Mouse (Mus musculus): Measurements from ENCODE around the gene Icmt. TPM values are rescaled to one million over a fixed set of nuclear protein-coding genes. Genes with fewer than 3 reads are reported as not detected.

Icmt gene
- polyA plus RNA-seq, 1 experiment, result 20.7 TPM

DNA sequence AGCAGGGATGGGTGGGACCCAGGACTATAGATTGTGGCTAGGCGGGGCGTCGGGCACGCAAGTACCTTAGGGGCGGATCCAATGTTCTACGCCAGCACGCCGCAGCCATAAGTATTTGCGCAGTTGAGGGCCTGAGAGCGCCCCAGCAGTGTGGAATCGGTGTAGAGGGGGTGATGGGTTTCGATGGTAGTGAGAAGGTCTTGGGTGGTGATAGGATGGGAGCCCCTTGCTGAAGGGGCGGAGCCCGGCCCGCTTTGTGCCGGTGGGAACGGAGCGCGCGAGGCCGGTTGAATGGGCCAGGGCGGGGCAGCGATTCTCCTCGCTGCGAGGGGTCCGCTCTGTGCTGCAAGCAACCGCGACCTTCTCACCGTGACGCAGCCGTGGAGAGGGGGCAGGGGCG is 10.8 kb upstream of the Icmt start:
- H3K27ac ChIP-seq (replicated peaks; ENCODE audit: low read depth, low read length), result no peak overlapping the region
- no peak overlapping the region for H3K4me3 ChIP-seq (ENCODE audit: insufficient read depth, low read depth, low read length)
- H3K4me1 ChIP-seq (ENCODE audit: control insufficient read depth, insufficient read depth, insufficient read length, low read length), result no peaks in the 10 kb centered on the region

- H3K27ac ChIP-seq (replicated peaks; ENCODE audit: low read depth, low read length), result no peak overlapping the region
These were observed 10.1 kb upstream of the Icmt start for GRCm38 (mm10) chr4:152286887-152287286.

GRCm38 (mm10) chr4:152287317-152288120 is 9.5 kb upstream of the Icmt start:
- Histone ChIP-seq H3K4me3 (ENCODE audit: insufficient read depth, low read depth, low read length) (no peak overlapping the region), H3K27ac (replicated peaks; ENCODE audit: low read depth, low read length) (no peak overlapping the region), H3K4me1 (ENCODE audit: control insufficient read depth, insufficient read depth, insufficient read length, low read length) (no peaks in the 10 kb centered on the region)

More at GRCm38 (mm10) chr4:152286887-152287286, 10.1 kb upstream of the Icmt start:
- Histone ChIP-seq H3K4me1 (ENCODE audit: control insufficient read depth, insufficient read depth, insufficient read length, low read length) (no peaks in the 10 kb centered on the region), H3K4me3 (ENCODE audit: insufficient read depth, low read depth, low read length) (no peak overlapping the region)

DNA sequence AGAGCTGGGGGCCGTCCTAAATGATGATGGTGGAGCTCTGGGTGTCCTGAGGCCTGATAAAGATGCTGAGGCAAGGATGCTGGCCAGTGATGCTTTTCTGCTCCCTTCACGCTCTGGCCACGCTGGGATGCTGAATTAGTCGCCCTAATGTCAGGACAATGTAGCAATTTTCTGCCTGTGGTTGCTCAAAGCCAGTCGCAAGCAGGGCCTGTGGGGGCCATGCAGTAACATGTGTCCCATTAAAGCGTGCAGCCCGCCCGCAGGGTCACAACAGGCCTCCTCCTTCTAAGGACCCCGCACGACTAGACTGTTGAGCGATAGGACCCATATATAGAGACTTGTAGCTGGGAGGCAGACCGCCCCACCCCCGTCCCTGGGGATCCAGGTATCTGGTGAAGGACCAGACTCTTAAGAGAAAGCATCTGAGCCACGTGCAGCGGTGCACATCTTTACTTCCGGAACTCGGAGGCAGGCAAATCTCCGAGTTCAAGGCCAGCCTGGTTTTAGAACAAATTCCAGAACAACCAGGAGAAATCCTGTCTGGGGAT is 8.6 kb upstream of the Icmt start:
- Histone ChIP-seq H3K4me1 (ENCODE audit: control insufficient read depth, insufficient read depth, insufficient read length, low read length) (no peaks in the 10 kb centered on the region), H3K27ac (replicated peaks; ENCODE audit: low read depth, low read length) (no peak overlapping the region)

DNA sequence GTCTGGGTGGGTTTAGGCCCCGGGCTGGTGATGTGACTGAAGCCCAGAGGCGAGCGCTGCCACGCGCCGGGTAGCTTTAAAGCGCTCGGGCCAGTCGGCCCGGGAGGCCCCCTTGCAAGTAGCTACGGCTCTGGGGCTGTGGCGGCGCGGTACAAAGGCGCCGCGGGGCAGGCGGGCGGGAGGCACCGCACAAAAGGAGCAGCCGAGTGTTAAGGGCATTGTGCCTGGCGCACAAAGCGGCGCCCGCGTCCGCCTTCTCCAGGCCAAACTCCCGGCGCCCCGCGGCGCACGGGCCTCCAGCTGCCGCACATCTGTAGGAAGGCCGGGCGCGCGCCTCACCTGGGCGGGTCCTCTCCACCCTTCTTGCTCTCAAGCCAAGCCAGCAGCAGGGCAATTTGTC is 6.6 kb upstream of the Icmt start:
- Histone ChIP-seq H3K4me1 (ENCODE audit: control insufficient read depth, insufficient read depth, insufficient read length, low read length) (no peaks in the 10 kb centered on the region; the same call in 1 of the 2 replicates), H3K4me3 (ENCODE audit: insufficient read depth, low read depth, low read length) (no peak overlapping the region), H3K27ac (replicated peaks; ENCODE audit: low read depth, low read length) (no peak overlapping the region)

More for the DNA sequence above, 8.6 kb upstream of the Icmt start:
- no peak overlapping the region for H3K4me3 ChIP-seq (ENCODE audit: insufficient read depth, low read depth, low read length)

DNA sequence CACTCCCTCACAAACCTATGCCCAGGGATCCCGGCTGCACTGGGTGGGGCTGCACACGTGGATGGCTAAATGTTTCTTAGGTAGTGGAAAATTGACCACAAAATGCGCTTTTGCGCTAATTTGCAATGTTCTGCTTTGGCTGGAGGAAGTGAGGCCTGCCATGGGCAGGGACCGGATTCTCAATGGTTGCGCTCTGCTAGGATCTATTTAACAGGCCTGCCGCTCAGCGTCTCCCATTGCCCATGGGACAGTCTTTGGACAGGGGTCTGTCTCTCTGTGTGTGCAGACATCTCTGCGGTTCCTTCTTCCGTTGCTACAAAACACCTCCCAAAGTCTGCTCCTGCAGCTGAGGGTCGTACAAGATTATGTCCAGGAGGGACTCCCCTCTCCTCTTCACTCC is 6.0 kb upstream of the Icmt start:
- H3K27ac ChIP-seq (replicated peaks; ENCODE audit: low read depth, low read length), result no peak overlapping the region
- no peak overlapping the region for H3K4me3 ChIP-seq (ENCODE audit: insufficient read depth, low read depth, low read length)
- H3K4me1 ChIP-seq (ENCODE audit: control insufficient read depth, insufficient read depth, insufficient read length, low read length), result no peaks in the 10 kb centered on the region; the same call in 1 of the 2 replicates

GRCm38 (mm10) chr4:152291562-152291961 is 5.5 kb upstream of the Icmt start, which contains the start of gene Hes3:
Gene Hes3 (minus strand): TSS chr4:152291662.
- Histone ChIP-seq H3K4me1 (ENCODE audit: control insufficient read depth, insufficient read depth, insufficient read length, low read length) (peaks cover 2% of the 10 kb centered on the region; the same call in 1 of the 2 replicates), H3K27ac (replicated peaks; ENCODE audit: low read depth, low read length) (no peak within 1 kb of the TSS), H3K4me3 (ENCODE audit: insufficient read depth, low read depth, low read length) (no peak within 1 kb of the TSS)

GRCm38 (mm10) chr4:152292102-152292765 is 4.8 kb upstream of the Icmt start:
- H3K27ac ChIP-seq (replicated peaks; ENCODE audit: low read depth, low read length), result no peak overlapping the region
- H3K4me3 ChIP-seq (ENCODE audit: insufficient read depth, low read depth, low read length), result no peak overlapping the region
- peaks cover 2% of the 10 kb centered on the region; the same call in 1 of the 2 replicates for H3K4me1 ChIP-seq (ENCODE audit: control insufficient read depth, insufficient read depth, insufficient read length, low read length)

GRCm38 (mm10) chr4:152294188-152294929 is 2.7 kb upstream of the Icmt start:
- Histone ChIP-seq H3K27ac (replicated peaks; ENCODE audit: low read depth, low read length) (peak overlapping the region; percentile 83), H3K4me3 (ENCODE audit: insufficient read depth, low read depth, low read length) (no peak overlapping the region), H3K4me1 (ENCODE audit: control insufficient read depth, insufficient read depth, insufficient read length, low read length) (peaks cover 8% of the 10 kb centered on the region; the same call in 1 of the 2 replicates)

DNA sequence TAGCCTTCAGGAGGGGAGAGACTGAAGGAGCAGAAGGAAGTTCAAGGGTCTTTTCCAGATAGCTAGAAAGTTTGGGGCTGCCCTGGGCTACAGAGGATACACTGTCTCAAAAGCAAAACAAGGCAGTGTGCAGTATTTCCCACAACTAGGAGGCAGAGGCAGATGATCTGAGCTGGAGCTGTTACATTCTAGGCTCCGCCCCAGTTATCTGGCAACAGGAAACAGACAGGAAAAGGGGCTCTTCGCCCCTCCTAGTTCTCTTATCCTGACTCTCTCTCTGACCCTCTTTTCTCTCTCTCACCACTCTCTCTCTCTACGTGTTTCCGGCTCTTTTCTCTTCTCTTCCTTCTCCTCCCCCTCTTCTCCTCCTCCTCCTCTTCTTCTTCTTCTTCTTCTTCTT is 1.1 kb upstream of the Icmt start:
- Histone ChIP-seq H3K27ac (replicated peaks; ENCODE audit: low read depth, low read length) (peak overlapping the region; percentile 44), H3K4me1 (ENCODE audit: control insufficient read depth, insufficient read depth, insufficient read length, low read length) (peaks cover 8% of the 10 kb centered on the region; the same call in 1 of the 2 replicates), H3K4me3 (ENCODE audit: insufficient read depth, low read depth, low read length) (no peak overlapping the region)

DNA sequence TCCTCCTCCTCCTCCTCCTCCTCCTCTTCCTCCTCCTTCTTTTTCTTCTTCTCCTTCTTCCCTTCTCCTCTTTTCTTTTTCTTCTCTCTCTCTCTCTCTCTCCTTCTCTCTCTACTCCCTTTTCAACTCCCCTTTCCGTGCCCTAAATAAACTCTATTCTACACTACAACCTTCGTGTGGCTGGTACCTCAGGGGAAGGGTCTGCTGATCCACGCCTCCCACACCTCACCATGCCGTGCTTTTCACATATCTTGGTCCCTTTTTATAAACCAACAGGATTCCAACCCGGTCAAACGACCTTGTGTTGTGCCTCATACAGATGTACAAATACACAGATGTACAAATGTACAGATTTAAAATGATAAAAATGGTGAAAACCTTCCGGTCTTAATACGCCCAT is 656 bp upstream of the Icmt start:
- Histone ChIP-seq H3K27ac (replicated peaks; ENCODE audit: low read depth, low read length) (peak overlapping the region; percentile 89), H3K4me3 (ENCODE audit: insufficient read depth, low read depth, low read length) (peak overlapping the region; percentile 89), H3K4me1 (ENCODE audit: control insufficient read depth, insufficient read depth, insufficient read length, low read length) (peaks cover 8% of the 10 kb centered on the region; the same call in 1 of the 2 replicates)

GRCm38 (mm10) chr4:152298836-152299235 is 1.8 kb downstream of the Icmt start:
- peaks cover 8% of the 10 kb centered on the region for H3K4me1 ChIP-seq (ENCODE audit: control insufficient read depth, insufficient read depth, insufficient read length, low read length)
- H3K4me3 ChIP-seq (ENCODE audit: insufficient read depth, low read depth, low read length), result peak overlapping the region; percentile 86; the same call in 1 of the 2 replicates
- no peak overlapping the region for H3K27ac ChIP-seq (replicated peaks; ENCODE audit: low read depth, low read length)

DNA sequence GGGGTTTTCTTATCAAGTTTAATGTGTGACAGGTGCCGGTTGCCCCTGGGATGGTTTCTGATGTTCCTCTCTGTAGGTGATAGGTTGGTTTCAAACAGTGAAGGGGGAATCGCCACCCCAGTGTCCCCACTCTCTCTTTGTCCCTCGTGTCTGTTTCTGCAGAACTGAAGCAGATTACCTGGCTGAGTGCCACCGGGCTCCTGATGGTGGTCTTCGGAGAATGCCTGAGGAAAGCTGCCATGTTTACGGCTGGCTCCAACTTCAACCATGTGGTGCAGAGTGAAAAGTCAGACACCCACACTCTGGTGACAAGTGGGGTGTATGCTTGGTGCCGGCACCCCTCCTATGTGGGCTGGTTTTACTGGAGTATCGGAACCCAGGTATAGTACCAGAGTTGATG is 3.3 kb downstream of the Icmt start:
- H3K4me3 ChIP-seq (ENCODE audit: insufficient read depth, low read depth, low read length), result no peak overlapping the region
- H3K4me1 ChIP-seq (ENCODE audit: control insufficient read depth, insufficient read depth, insufficient read length, low read length), result peaks cover 8% of the 10 kb centered on the region
- no peak overlapping the region for H3K27ac ChIP-seq (replicated peaks; ENCODE audit: low read depth, low read length)

DNA sequence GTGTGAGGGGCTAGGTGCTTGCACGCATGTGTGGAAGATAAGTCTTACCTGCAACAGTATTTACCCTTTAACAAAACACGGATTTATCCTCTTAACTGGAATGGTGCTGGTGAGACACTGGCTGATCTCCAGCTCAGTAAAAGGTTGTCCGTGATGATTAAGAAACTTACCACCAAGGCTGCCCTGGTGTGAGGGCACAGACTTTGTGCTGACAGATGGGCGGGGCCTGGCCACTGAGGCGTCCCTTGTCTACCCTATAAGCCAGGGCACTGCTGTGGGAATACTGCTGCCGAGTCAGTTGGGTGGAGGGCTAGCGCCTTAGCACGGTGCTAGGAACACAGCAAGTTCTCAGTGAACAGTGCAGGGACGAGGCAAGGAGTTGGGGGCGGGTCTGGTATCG is 5.0 kb downstream of the Icmt start:
- Histone ChIP-seq H3K4me1 (ENCODE audit: control insufficient read depth, insufficient read depth, insufficient read length, low read length) (peaks cover 5% of the 10 kb centered on the region), H3K27ac (replicated peaks; ENCODE audit: low read depth, low read length) (no peak overlapping the region)

GRCm38 (mm10) chr4:152303172-152303571 is 6.1 kb downstream of the Icmt start:
- no peak overlapping the region for H3K27ac ChIP-seq (replicated peaks; ENCODE audit: low read depth, low read length)
- no peak overlapping the region for H3K4me3 ChIP-seq (ENCODE audit: insufficient read depth, low read depth, low read length)
- peaks cover 3% of the 10 kb centered on the region; the same call in 1 of the 2 replicates for H3K4me1 ChIP-seq (ENCODE audit: control insufficient read depth, insufficient read depth, insufficient read length, low read length)

More for the DNA sequence above, 5.0 kb downstream of the Icmt start:
- no peak overlapping the region for H3K4me3 ChIP-seq (ENCODE audit: insufficient read depth, low read depth, low read length)

All from brown adipose tissue, adult 24 weeks (tissue).